Mouse (Mus musculus): ENCODE measurements at regions not wholly inside any gene's neighbourhood (a gene's known extent, or its start where the extent isn't known, plus 50 kb on each side); places are given as distances from the start of the nearest gene placed in this dataset.

- DNase-seq (ENCODE audit: low spot score in 2 of 2): no peak
Measured at GRCm38 (mm10) chr3:80255304-80255703, 371.0 kb downstream of the Fam198b start.

GRCm38 (mm10) chr3:80256383-80256782 is 372.1 kb downstream of the Fam198b start:
- no peak for DNase-seq (ENCODE audit: low spot score in 2 of 2)

GRCm38 (mm10) chr3:80263095-80263494 is 378.8 kb downstream of the Fam198b start:
- no peak for DNase-seq (ENCODE audit: low spot score in 2 of 2)

GRCm38 (mm10) chr3:80284656-80285055 is 400.3 kb downstream of the Fam198b start:
- DNase-seq (ENCODE audit: low spot score in 2 of 2): no peak

- no peak for DNase-seq (ENCODE audit: low spot score in 2 of 2)
Measured at GRCm38 (mm10) chr3:80285246-80285645, 400.9 kb downstream of the Fam198b start.

GRCm38 (mm10) chr3:80293485-80293884 is 409.2 kb downstream of the Fam198b start:
- no peak for DNase-seq (ENCODE audit: low spot score in 2 of 2)

- DNase-seq (ENCODE audit: low spot score in 2 of 2): no peak
Measured at GRCm38 (mm10) chr3:80307632-80308031, 423.3 kb downstream of the Fam198b start.

- no peak for DNase-seq (ENCODE audit: low spot score in 2 of 2)
Measured at GRCm38 (mm10) chr3:80309931-80310330, 425.6 kb downstream of the Fam198b start.

GRCm38 (mm10) chr3:80311689-80312088 is 427.4 kb downstream of the Fam198b start:
- DNase-seq (ENCODE audit: low spot score in 2 of 2): no peak

- no peak for DNase-seq (ENCODE audit: low spot score in 2 of 2)
Measured at GRCm38 (mm10) chr3:80322291-80322690, 438.0 kb downstream of the Fam198b start.

GRCm38 (mm10) chr3:80324726-80325125 is 440.4 kb downstream of the Fam198b start:
- no peak for DNase-seq (ENCODE audit: low spot score in 2 of 2)

- no peak for DNase-seq (ENCODE audit: low spot score in 2 of 2)
Measured at GRCm38 (mm10) chr3:80331776-80332175, 447.4 kb downstream of the Fam198b start.

GRCm38 (mm10) chr3:80334446-80334893 is 450.1 kb downstream of the Fam198b start:
- DNase-seq (ENCODE audit: low spot score in 2 of 2): no peak

GRCm38 (mm10) chr3:80336123-80336674 is 451.9 kb downstream of the Fam198b start:
- no peak for DNase-seq (ENCODE audit: low spot score in 2 of 2)

- no peak for DNase-seq (ENCODE audit: low spot score in 2 of 2)
Measured at GRCm38 (mm10) chr3:80367972-80368371, 434.7 kb downstream of the Gria2 start.

GRCm38 (mm10) chr3:80369214-80369941 is 433.3 kb downstream of the Gria2 start:
- no peak for DNase-seq (ENCODE audit: low spot score in 2 of 2)

- DNase-seq (ENCODE audit: low spot score in 2 of 2): no peak
Measured at GRCm38 (mm10) chr3:80372436-80372835, 430.2 kb downstream of the Gria2 start.

GRCm38 (mm10) chr3:80385986-80386385 is 416.6 kb downstream of the Gria2 start:
- no peak for DNase-seq (ENCODE audit: low spot score in 2 of 2)

- DNase-seq (ENCODE audit: low spot score in 2 of 2): no peak
Measured at GRCm38 (mm10) chr3:80396240-80396639, 406.4 kb downstream of the Gria2 start.

GRCm38 (mm10) chr3:80420453-80420852 is 382.2 kb downstream of the Gria2 start:
- no peak for DNase-seq (ENCODE audit: low spot score in 2 of 2)

- no peak for DNase-seq (ENCODE audit: low spot score in 2 of 2)
Measured at GRCm38 (mm10) chr3:80421461-80421860, 381.2 kb downstream of the Gria2 start.

GRCm38 (mm10) chr3:80422106-80422505 is 380.5 kb downstream of the Gria2 start:
- DNase-seq (ENCODE audit: low spot score in 2 of 2): no peak

GRCm38 (mm10) chr3:80422646-80423045 is 380.0 kb downstream of the Gria2 start:
- no peak for DNase-seq (ENCODE audit: low spot score in 2 of 2)
